Comparison of ENCODE assay signal across 8 mouse cellular contexts in the genomic region with DNA sequence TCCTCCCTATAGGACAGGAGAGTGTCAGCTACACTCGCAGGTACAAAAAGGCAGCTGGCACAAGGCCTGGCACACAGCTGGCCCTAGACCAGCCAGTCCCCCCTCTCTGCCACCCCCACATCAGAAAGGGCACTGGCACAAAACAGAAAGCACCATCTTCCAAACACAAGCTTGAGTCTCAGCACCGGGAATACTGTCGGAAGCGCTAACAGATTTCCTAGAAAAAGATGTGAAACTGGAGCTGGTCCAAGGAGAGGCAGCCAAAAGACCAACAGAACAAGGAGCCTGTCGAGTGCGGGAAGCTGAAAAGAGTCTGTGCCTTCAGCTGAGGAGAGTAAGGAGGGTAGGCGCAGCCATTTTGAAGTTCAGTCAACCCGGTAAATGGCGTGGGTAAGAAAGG. TPM values are rescaled to one million over a fixed set of nuclear protein-coding genes. Genes with fewer than 3 reads are reported as not detected.
DNase-seq lines count a peak whose midpoint lies in the region; ATAC-seq and TF ChIP-seq lines count a peak whose summit lies in the region.

No protein-coding gene starts in this region.

- peaks cover 29% of the 10 kb centered on the region for H3K36me3 ChIP-seq in heart, embryonic 10.5 days
- peaks cover 2% of the 10 kb centered on the region; the same call in 1 of the 2 replicates for H3K36me3 ChIP-seq in neural tube, embryonic 14.5 days (ENCODE audit: control insufficient read depth, insufficient read depth, low read length)

- H3K9ac ChIP-seq in neural tube, embryonic 14.5 days (replicated peaks; ENCODE audit: low read depth, low read length), result no peak overlapping the region

- peak; percentile 22 to 34 for DNase-seq in heart, adult 18-20 months
- DNase-seq in heart, embryonic 10.5 days (ENCODE audit: low spot score), result no peak
- DNase-seq in neural tube, embryonic 10.5 days (ENCODE audit: extremely low spot score, low spot score), result no peak
- DNase-seq in layer of hippocampus, adult 2 months (ENCODE audit: low spot score in 2 of 2), result peak; percentile 29 to 59
- no peak for DNase-seq in embryo, embryonic 9.5 days (ENCODE audit: extremely low spot score)
- DNase-seq in adrenal gland, postnatal 10 days, result no peak
- no peak for DNase-seq in urinary bladder, postnatal 25 days (ENCODE audit: low spot score)

- peaks cover 8% of the 10 kb centered on the region; the same call in 1 of the 2 replicates for H3K4me1 ChIP-seq in heart, embryonic 10.5 days
- H3K4me1 ChIP-seq in neural tube, embryonic 14.5 days (ENCODE audit: control insufficient read depth, insufficient read depth, low read length), result no peaks in the 10 kb centered on the region

- H3K27ac ChIP-seq in heart, embryonic 10.5 days, result no peak overlapping the region
- peak overlapping the region; percentile 48 for H3K27ac ChIP-seq in neural tube, embryonic 14.5 days (ENCODE audit: low read depth, low read length)
- no peak overlapping the region for H3K27ac ChIP-seq in layer of hippocampus, adult 2 months

- H3K4me2 ChIP-seq in neural tube, embryonic 14.5 days (ENCODE audit: low read depth, low read length), result no peak overlapping the region

- H3K27me3 ChIP-seq in heart, embryonic 10.5 days (ENCODE audit: insufficient read depth, poor library complexity, severe bottlenecking), result no peaks in the 10 kb centered on the region
- H3K27me3 ChIP-seq in neural tube, embryonic 14.5 days (ENCODE audit: control insufficient read depth, insufficient read depth, low read length), result no peaks in the 10 kb centered on the region

- no peak overlapping the region for H3K4me3 ChIP-seq in heart, embryonic 10.5 days
- H3K4me3 ChIP-seq in neural tube, embryonic 14.5 days (ENCODE audit: low read depth, low read length), result no peak overlapping the region
- H3K4me3 ChIP-seq in layer of hippocampus, adult 2 months, result no peak overlapping the region

- ATAC-seq in neural tube, embryonic 14.5 days (ENCODE audit: low read depth), result no peak

- 88% methylated on average over 9 of the region's 9 CpGs for WGBS in heart, embryonic 10.5 days
- WGBS in neural tube, embryonic 14.5 days, result 79% methylated on average over 9 of the region's 9 CpGs

- TF ChIP-seq CTCF in layer of hippocampus, adult 2 months (conservative IDR thresholded peaks at IDR 0.05), result no peak

- H3K9me3 ChIP-seq in heart, embryonic 10.5 days, result no peaks in the 10 kb centered on the region
- H3K9me3 ChIP-seq in neural tube, embryonic 14.5 days (ENCODE audit: control insufficient read depth, low read length), result no peaks in the 10 kb centered on the region

RNA-seq across cellular contexts. Expression of a gene that starts 13.4 kb away (rescaled TPM):
- total RNA-seq in heart, adult 18-20 months (2021), result 1 to 10 TPM; 5.7 to 6.5 TPM
- polyA plus RNA-seq in heart, embryonic 10.5 days (2016; fragmentation: Nextera tagmentation; extraction: Ambion mirVana), result 15.9 and 16.9 TPM in 2 replicates
- polyA plus RNA-seq in neural tube, embryonic 14.5 days (2014; fragmentation: Nextera tagmentation; extraction: Ambion mirVana), result 11.8 and 12.7 TPM in 2 replicates
- total RNA-seq in layer of hippocampus, adult 2 months (2021), result 10 to 100 TPM; 13.6 TPM
- 10 to 100 TPM; 10.2 to 16.1 TPM for total RNA-seq in adrenal gland, postnatal 10 days (2021)

RNA-seq across cellular contexts. Expression of a gene that starts 23.3 kb away (rescaled TPM):
- total RNA-seq in heart, adult 18-20 months (2021), result 10 to 100 TPM; 23.4 to 25.0 TPM
- polyA plus RNA-seq in heart, embryonic 10.5 days (2016; fragmentation: Nextera tagmentation; extraction: Ambion mirVana), result 17.6 and 19.4 TPM in 2 replicates
- polyA plus RNA-seq in neural tube, embryonic 14.5 days (2014; fragmentation: Nextera tagmentation; extraction: Ambion mirVana), result 49.8 and 56.4 TPM in 2 replicates
- 10 to 100 TPM; 76.6 to 80.3 TPM for total RNA-seq in layer of hippocampus, adult 2 months (2021)
- total RNA-seq in adrenal gland, postnatal 10 days (2021), result 10 to 100 TPM; 28.8 to 30.4 TPM

Comparison
In these comparisons a context has a peak if more than half of its experiments do, and no peak if none do; other contexts are left out.
1. DNase-seq: peak in heart, adult 18-20 months (2 of 2) and layer of hippocampus, adult 2 months (2 of 2); none in heart, embryonic 10.5 days (single experiment), neural tube, embryonic 10.5 days (single experiment), embryo, embryonic 9.5 days (single experiment), adrenal gland, postnatal 10 days (single experiment) and urinary bladder, postnatal 25 days (single experiment).